31 mouse cellular contexts compared by ENCODE assay signal in the genomic region with DNA sequence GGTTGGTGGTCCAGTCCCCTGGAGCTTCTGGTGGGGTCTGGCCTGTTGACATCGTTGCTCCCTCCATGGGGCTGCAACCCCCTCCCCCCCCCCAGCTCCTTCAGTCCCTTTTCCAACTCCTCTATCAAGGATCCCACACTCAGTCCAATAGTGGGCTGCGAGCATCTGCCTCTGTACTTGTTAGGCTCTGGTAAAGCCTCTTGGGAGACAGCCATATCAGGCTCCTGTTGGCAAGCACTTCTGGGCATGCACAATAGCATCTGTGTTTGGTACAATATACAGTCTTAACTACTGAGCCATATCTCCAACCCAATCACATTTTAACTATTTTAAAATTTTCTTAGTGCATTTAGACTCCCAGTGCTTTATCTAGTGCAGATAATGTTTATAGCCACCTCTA. TPM values are rescaled to one million over a fixed set of nuclear protein-coding genes. Genes with fewer than 3 reads are reported as not detected.
DNase-seq lines count a peak whose midpoint lies in the region; ATAC-seq lines count a peak whose summit lies in the region.
"Had no signal": no experiment of that assay in that cellular context is flagged by ENCODE, and none has a peak within 500 bp of the region (broad histone marks: within the 10 kb centered on the region; RNA-seq: fewer than 3 reads in every experiment).

No protein-coding gene starts in this region.

- H3K9ac ChIP-seq in forebrain, embryonic 13.5 days = no peak overlapping the region
- H3K9ac ChIP-seq in forebrain, embryonic 11.5 days (ENCODE audit: low read length) = no peak overlapping the region
- H3K9ac ChIP-seq: hindbrain, embryonic 12.5 days; kidney, embryonic 15.5 days; liver, embryonic 13.5 days; lung, embryonic 14.5 days; midbrain, embryonic 12.5 days had no signal

- H3K27me3 ChIP-seq in forebrain, embryonic 13.5 days = no peaks in the 10 kb centered on the region
- H3K27me3 ChIP-seq in forebrain, embryonic 11.5 days (ENCODE audit: control insufficient read depth, insufficient read depth, low read length) = no peaks in the 10 kb centered on the region
- H3K27me3 ChIP-seq: hindbrain, embryonic 12.5 days; kidney, embryonic 15.5 days; liver, embryonic 13.5 days; midbrain, embryonic 12.5 days had no signal

- H3K4me2 ChIP-seq in forebrain, embryonic 13.5 days = no peak overlapping the region
- no peak overlapping the region for H3K4me2 ChIP-seq in forebrain, embryonic 11.5 days (ENCODE audit: low read depth, low read length, severe bottlenecking)
- H3K4me2 ChIP-seq: hindbrain, embryonic 12.5 days; kidney, embryonic 15.5 days; liver, embryonic 13.5 days; lung, embryonic 14.5 days; midbrain, embryonic 12.5 days had no signal

- no peak overlapping the region for H3K27ac ChIP-seq in forebrain, embryonic 13.5 days
- no peak overlapping the region for H3K27ac ChIP-seq in forebrain, embryonic 11.5 days (ENCODE audit: low read depth, low read length)
- H3K27ac ChIP-seq: hindbrain, embryonic 12.5 days; kidney, embryonic 15.5 days; left cerebral cortex, adult 2 months; liver, embryonic 13.5 days; midbrain, embryonic 12.5 days had no signal

- H3K4me3 ChIP-seq in forebrain, embryonic 13.5 days = no peak overlapping the region
- H3K4me3 ChIP-seq in forebrain, embryonic 11.5 days (ENCODE audit: low read depth, low read length) = no peak overlapping the region
- H3K4me3 ChIP-seq: hindbrain, embryonic 12.5 days; kidney, embryonic 15.5 days; left cerebral cortex, adult 2 months; liver, embryonic 13.5 days; midbrain, embryonic 12.5 days had no signal

- H3K36me3 ChIP-seq in forebrain, embryonic 13.5 days (ENCODE audit: poor library complexity, severe bottlenecking) = no peaks in the 10 kb centered on the region
- no peaks in the 10 kb centered on the region for H3K36me3 ChIP-seq in forebrain, embryonic 11.5 days (ENCODE audit: control insufficient read depth, insufficient read depth, low read length)
- H3K36me3 ChIP-seq: hindbrain, embryonic 12.5 days; kidney, embryonic 15.5 days; liver, embryonic 13.5 days; midbrain, embryonic 12.5 days had no signal

- DNase-seq in forebrain, embryonic 11.5 days (ENCODE audit: low spot score) = no peak
- peak; percentile 53 for DNase-seq in brain, adult 2 months (ENCODE audit: low read depth, low spot score)
- DNase-seq in layer of hippocampus, adult 18-20 months (ENCODE audit: low spot score in 2 of 2) = peak; percentile 64 to 75
- peak; percentile 19 to 65 for DNase-seq in layer of hippocampus, postnatal 14 days (ENCODE audit: low spot score in 2 of 2)
- no peak for DNase-seq in cerebellum, adult 9-11 months
- DNase-seq in heart, adult 9 months (ENCODE audit: low spot score in 2 of 2) = no peak
- DNase-seq: adrenal gland, postnatal 14 days; cerebellum, adult 9-10 months; gastrocnemius, postnatal 10 days; kidney, postnatal 36 days; liver, embryonic 13.5 days; lung, embryonic 14.5 days; right cerebral cortex, postnatal 25 days; thymus, adult 18-20 months; thymus, postnatal 4 days had no signal

- no peaks in the 10 kb centered on the region for H3K4me1 ChIP-seq in forebrain, embryonic 13.5 days
- no peaks in the 10 kb centered on the region for H3K4me1 ChIP-seq in forebrain, embryonic 11.5 days (replicated peaks; ENCODE audit: control insufficient read depth, insufficient read depth, low read length)
- H3K4me1 ChIP-seq: hindbrain, embryonic 12.5 days; kidney, embryonic 15.5 days; liver, embryonic 13.5 days; midbrain, embryonic 12.5 days had no signal

- peak; percentile 27; the same call in 1 of the 2 replicates for ATAC-seq in forebrain, embryonic 13.5 days
- no peak for ATAC-seq in forebrain, embryonic 11.5 days (replicated peaks; ENCODE audit: low FRiP score)
- ATAC-seq: intestine, postnatal 0 days had no signal

- WGBS in forebrain, embryonic 13.5 days = 89% methylated on average over 2 of the region's 2 CpGs
- WGBS in forebrain, embryonic 11.5 days = 77% methylated on average over 2 of the region's 2 CpGs

- no peaks in the 10 kb centered on the region for H3K9me3 ChIP-seq in forebrain, embryonic 13.5 days (replicated peaks)
- H3K9me3 ChIP-seq in forebrain, embryonic 11.5 days (ENCODE audit: control insufficient read depth, low read length) = no peaks in the 10 kb centered on the region
- H3K9me3 ChIP-seq: hindbrain, embryonic 12.5 days; kidney, embryonic 15.5 days; liver, embryonic 13.5 days; midbrain, embryonic 12.5 days had no signal

RNA-seq across cellular contexts. Expression of a gene that starts 25.2 kb away (rescaled TPM):
- not detected in 2 replicates for polyA plus RNA-seq in forebrain, embryonic 13.5 days (2015; fragmentation: Nextera tagmentation; extraction: Ambion mirVana)
- not detected in 2 replicates for polyA plus RNA-seq in forebrain, embryonic 11.5 days (2014; fragmentation: Nextera tagmentation; extraction: Ambion mirVana)
- total RNA-seq in layer of hippocampus, adult 18-20 months (2021) = not detected
- not detected for total RNA-seq in layer of hippocampus, postnatal 14 days (2021)
- total RNA-seq: adrenal gland, postnatal 14 days; gastrocnemius, postnatal 10 days; granulocyte monocyte progenitor cell, adult 5-6 weeks; heart, postnatal 25 days; left cerebral cortex, adult 2 months; left cerebral cortex, postnatal 36 days; megakaryocyte, adult 5-6 weeks had no signal
- polyA plus RNA-seq: cortical plate, adult 2 months; embryonic facial prominence, embryonic 11.5 days; heart, embryonic 14.5 days; hindbrain, embryonic 12.5 days; kidney, embryonic 15.5 days; limb, embryonic 14.5 days; liver, embryonic 13.5 days; lung, embryonic 14.5 days; midbrain, embryonic 12.5 days; neural tube, embryonic 11.5 days; spleen, adult 2 months had no signal

RNA-seq across cellular contexts. Expression of a gene that starts 44.1 kb away (rescaled TPM):
- not detected in 2 replicates for polyA plus RNA-seq in forebrain, embryonic 13.5 days (2015; fragmentation: Nextera tagmentation; extraction: Ambion mirVana)
- 0.08 TPM in 1 of 2 replicates, not detected in the other for polyA plus RNA-seq in forebrain, embryonic 11.5 days (2014; fragmentation: Nextera tagmentation; extraction: Ambion mirVana)
- under 1 TPM; 0.17 to 0.25 TPM for total RNA-seq in layer of hippocampus, adult 18-20 months (2021)
- under 1 TPM in 1 of 2 experiments, not detected in 1; 0.25 TPM for total RNA-seq in layer of hippocampus, postnatal 14 days (2021)
- total RNA-seq: adrenal gland, postnatal 14 days; gastrocnemius, postnatal 10 days; granulocyte monocyte progenitor cell, adult 5-6 weeks; heart, postnatal 25 days; left cerebral cortex, adult 2 months; left cerebral cortex, postnatal 36 days; megakaryocyte, adult 5-6 weeks had no signal
- polyA plus RNA-seq: embryonic facial prominence, embryonic 11.5 days; heart, embryonic 14.5 days; hindbrain, embryonic 12.5 days; kidney, embryonic 15.5 days; liver, embryonic 13.5 days; midbrain, embryonic 12.5 days; neural tube, embryonic 11.5 days; spleen, adult 2 months had no signal

Comparison
In these comparisons a context has a peak if more than half of its experiments do, and no peak if none do; other contexts are left out.
1. DNase-seq: peak in brain, adult 2 months (single experiment), layer of hippocampus, adult 18-20 months (2 of 2) and layer of hippocampus, postnatal 14 days (2 of 2); none in forebrain, embryonic 11.5 days (single experiment), cerebellum, adult 9-11 months (single experiment) and heart, adult 9 months (0 of 2).